Mouse (Mus musculus) cerebellum, adult 2 months (tissue): ENCODE results near the gene Slc39a11.

Experiments
- CTCF ChIP-seq: fragments of 200-500 bp; IDR thresholded peaks from 2 replicates; pipeline ENCODE4 v1.5.1; 2011; ENCODE audit warnings: low read depth, mild to moderate bottlenecking, control low read depth, low read length, moderate library complexity, borderline replicate concordance; ENCODE audit not compliant: insufficient read depth
- POLR2A ChIP-seq: fragments of 200-500 bp; IDR thresholded peaks from 2 replicates; pipeline ENCODE4 v1.6.1; 2011; ENCODE audit warnings: low read length, control low read depth, borderline replicate concordance; ENCODE audit not compliant: insufficient read depth

DNA sequence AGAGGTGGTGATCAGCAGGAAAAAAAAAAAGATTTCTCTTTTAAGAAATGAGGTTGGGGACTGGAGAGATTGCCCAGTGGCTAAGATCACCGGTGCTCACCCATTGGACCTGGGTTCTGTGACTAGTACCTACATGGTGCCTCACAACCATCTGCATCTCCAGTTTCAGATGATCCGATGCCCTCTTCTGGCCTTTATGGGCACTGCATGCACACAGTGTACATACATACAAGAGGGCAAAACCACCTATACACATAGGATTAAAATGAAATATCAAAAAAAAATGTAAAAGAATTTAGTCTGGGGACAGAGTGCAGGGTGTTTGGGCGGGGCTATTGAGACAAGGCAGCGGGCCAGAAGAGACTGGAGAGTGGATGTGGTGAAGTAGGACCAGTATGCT is 299.3 kb downstream of the Slc39a11 start:
- TF ChIP-seq CTCF (no peak), POLR2A (no peak)
